Mouse (Mus musculus) heart, embryonic 14.5 days (tissue): Measurements from ENCODE around the gene Chd2. TPM values are rescaled to one million over a fixed set of nuclear protein-coding genes. Genes with fewer than 3 reads are reported as not detected.

Source experiments
- ATAC-seq: fragments of 200-750 bp; cut with Nextera tagmentation; 2 replicates; pipeline ENCODE4 v1.8.0; 2017; ENCODE audit warnings: low read depth, moderate TSS enrichment; ENCODE audit not compliant: insufficient number of reproducible peaks, insufficient read depth, low FRiP score
- H3K27ac ChIP-seq, 2 experiments: fragments of 200-500 bp in 1 of 2; fragments of 300-500 bp in 1 of 2; sonication (generic) in 1 of 2; replicated peaks in 1 of 2; 2 replicates each; pipeline ENCODE4 v1.5.1; 2012 to 2014; ENCODE audit warnings: low read depth in 2 of 2, low read length in 2 of 2, control low read depth in 1 of 2, mild to moderate bottlenecking in 1 of 2, mixed read lengths in 1 of 2; ENCODE audit not compliant: control insufficient read depth in 1 of 2, insufficient read depth in 1 of 2
- H3K27me3 ChIP-seq: fragments of 300-500 bp; sonication (generic); 2 replicates; pipeline ENCODE4 v1.6.1; 2014; ENCODE audit warnings: mild to moderate bottlenecking, low read length, control low read depth; ENCODE audit not compliant: control insufficient read depth, insufficient read depth
- H3K36me3 ChIP-seq: fragments of 300-500 bp; sonication (generic); 2 replicates; pipeline ENCODE4 v1.6.1; 2014; ENCODE audit warnings: mild to moderate bottlenecking, control low read depth, low read length, mixed read lengths; ENCODE audit not compliant: control insufficient read depth, insufficient read depth
- H3K4me1 ChIP-seq, 2 experiments: fragments of 200-500 bp in 1 of 2; fragments of 300-500 bp in 1 of 2; sonication (generic) in 1 of 2; 2 replicates each; pipeline ENCODE4 v1.6.1; 2012 to 2014; ENCODE audit warnings: low read length in 2 of 2, control low read depth in 1 of 2, mixed read lengths in 1 of 2; ENCODE audit not compliant: control insufficient read depth in 2 of 2, insufficient read depth in 2 of 2
- H3K4me2 ChIP-seq: fragments of 300-500 bp; sonication (generic); 2 replicates; pipeline ENCODE4 v1.6.1; 2014; ENCODE audit warnings: mild to moderate bottlenecking, low read length
- H3K4me3 ChIP-seq, 2 experiments: fragments of 200-500 bp in 1 of 2; fragments of 300-500 bp in 1 of 2; sonication (generic) in 1 of 2; 2 replicates each; pipeline ENCODE4 v1.5.1; 2012 to 2014; ENCODE audit warnings: low read length in 2 of 2, mild to moderate bottlenecking in 2 of 2, control low read depth in 1 of 2, low read depth in 1 of 2, moderate library complexity in 1 of 2; ENCODE audit not compliant: control insufficient read depth in 1 of 2, insufficient read depth in 1 of 2
- H3K9ac ChIP-seq: fragments of 300-500 bp; sonication (generic); 2 replicates; pipeline ENCODE4 v1.6.1; 2014; ENCODE audit warnings: mild to moderate bottlenecking, low read length
- H3K9me3 ChIP-seq: fragments of 300-500 bp; sonication (generic); 2 replicates; pipeline ENCODE4 v1.6.1; 2016; ENCODE audit warnings: low read length, control low read depth; ENCODE audit not compliant: control insufficient read depth
- WGBS: fragments of 180-500 bp; shearing (Covaris S2); extraction: QIAGEN DNeasy Blood & Tissue Kit; methylation state at CpG from one replicate; pipeline ENCODE4 v1.1.7; 2014; 5-methylcytosine and 5-hydroxymethylcytosine counted together
- polyA plus RNA-seq: library from polyadenylated mRNA; unstranded; fragments of >200 nt; fragmentation: Nextera tagmentation; extraction: Ambion mirVana; gene quantifications from 2 replicates; pipeline ENCODE4 v1.2.1, GENCODE M21; 2014

The Chd2 gene
- polyA plus RNA-seq, 1 experiment from 2014 or later = 46.9 TPM

DNA sequence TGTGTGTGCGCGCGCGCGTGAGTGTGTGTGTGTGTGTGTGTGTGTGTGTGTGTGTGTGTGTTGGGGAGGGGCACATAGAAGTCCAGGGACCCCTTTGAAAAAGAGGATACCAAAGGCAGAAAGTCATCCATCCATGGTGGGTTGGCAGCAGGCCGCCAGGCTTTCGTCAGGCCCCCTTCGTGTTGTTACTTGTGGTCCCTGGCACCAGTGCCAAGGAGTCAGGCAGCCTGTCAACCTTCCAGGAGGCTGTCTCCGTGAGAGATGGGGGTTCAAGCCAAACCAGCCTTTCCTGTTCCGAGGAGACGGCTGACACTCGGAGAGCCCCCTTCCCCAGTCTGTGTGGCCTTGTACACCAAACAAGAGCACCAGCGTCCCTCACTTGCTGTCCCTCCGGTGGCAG is 127.4 kb downstream of the Chd2 start:
- ATAC-seq = no peak
- no peak overlapping the region for H3K4me3 ChIP-seq
- H3K4me1 ChIP-seq = peaks cover 10 to 13% of the 10 kb centered on the region in 2 experiments
- no peaks in the 10 kb centered on the region for H3K9me3 ChIP-seq
- no peak overlapping the region for H3K9ac ChIP-seq
- H3K27ac ChIP-seq = no peak overlapping the region
- H3K27me3 ChIP-seq = no peaks in the 10 kb centered on the region
- peaks cover 19% of the 10 kb centered on the region for H3K36me3 ChIP-seq
- H3K4me2 ChIP-seq = no peak overlapping the region
- 93% methylated on average over 14 of the region's 14 CpGs for WGBS

DNA sequence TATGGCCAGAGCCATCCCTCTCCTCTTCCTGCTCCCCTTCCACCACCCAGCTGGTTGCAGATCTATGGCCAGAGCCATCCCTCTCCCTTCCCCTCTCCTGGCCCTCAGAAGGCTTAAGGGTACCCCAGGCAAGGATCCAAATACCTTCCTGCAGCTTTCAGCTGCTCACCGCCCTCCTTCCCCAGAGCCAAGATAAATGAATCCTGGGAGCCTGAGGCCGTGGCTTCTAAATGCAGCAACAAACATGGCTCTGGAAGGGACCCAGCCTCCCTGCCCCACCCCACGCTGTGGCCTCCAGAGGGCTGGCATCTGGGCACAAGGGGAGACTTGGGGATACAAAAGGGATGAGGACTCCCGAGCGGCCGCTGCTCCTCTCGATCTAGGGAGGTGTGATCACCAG is 129.2 kb downstream of the Chd2 start:
- peaks cover 10 to 13% of the 10 kb centered on the region in 2 experiments for H3K4me1 ChIP-seq
- H3K9me3 ChIP-seq = no peaks in the 10 kb centered on the region
- H3K4me3 ChIP-seq = no peak overlapping the region
- 54% methylated on average over 7 of the region's 7 CpGs for WGBS
- no peak overlapping the region for H3K4me2 ChIP-seq
- peaks cover 10% of the 10 kb centered on the region; the same call in 1 of the 2 replicates for H3K36me3 ChIP-seq
- peak overlapping the region in 1 of 2 experiments; percentile 28; a peak in 1 of 4 replicates for H3K27ac ChIP-seq
- no peak overlapping the region for H3K9ac ChIP-seq
- no peaks in the 10 kb centered on the region for H3K27me3 ChIP-seq
- 0 out of 2 replicates have a peak, but pooled peaks have one; percentile 29 for ATAC-seq

DNA sequence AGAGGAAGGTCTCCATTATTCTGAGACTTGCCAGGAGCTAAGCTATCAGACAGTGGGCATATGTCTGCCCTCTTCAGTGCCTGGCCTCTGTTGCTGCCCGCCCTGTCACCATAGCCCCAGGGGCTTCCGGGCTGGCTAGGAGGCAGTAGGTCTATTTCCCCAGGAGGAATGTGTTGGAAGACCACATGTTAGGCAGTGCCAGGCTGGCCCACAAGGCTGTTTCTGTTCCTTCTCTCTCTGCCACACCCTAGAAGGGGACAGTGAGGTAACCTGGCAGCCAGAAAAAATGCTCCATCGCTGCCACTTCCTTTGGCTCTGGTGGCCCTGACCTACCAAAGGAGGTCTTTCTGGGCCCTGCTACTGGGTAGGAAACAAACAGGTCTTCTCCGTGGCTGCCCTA is 129.6 kb downstream of the Chd2 start:
- Histone ChIP-seq H3K4me3 (no peak overlapping the region), H3K9me3 (no peaks in the 10 kb centered on the region), H3K36me3 (peaks cover 7% of the 10 kb centered on the region; the same call in 1 of the 2 replicates), H3K9ac (no peak overlapping the region), H3K27ac (peak overlapping the region in 1 of 2 experiments; percentile 28; a peak in 1 of 4 replicates), H3K4me2 (no peak overlapping the region), H3K4me1 (peaks cover 10 to 13% of the 10 kb centered on the region in 2 experiments), H3K27me3 (no peaks in the 10 kb centered on the region)
- no peak for ATAC-seq
- WGBS = 82% methylated on average over 4 of the region's 4 CpGs

DNA sequence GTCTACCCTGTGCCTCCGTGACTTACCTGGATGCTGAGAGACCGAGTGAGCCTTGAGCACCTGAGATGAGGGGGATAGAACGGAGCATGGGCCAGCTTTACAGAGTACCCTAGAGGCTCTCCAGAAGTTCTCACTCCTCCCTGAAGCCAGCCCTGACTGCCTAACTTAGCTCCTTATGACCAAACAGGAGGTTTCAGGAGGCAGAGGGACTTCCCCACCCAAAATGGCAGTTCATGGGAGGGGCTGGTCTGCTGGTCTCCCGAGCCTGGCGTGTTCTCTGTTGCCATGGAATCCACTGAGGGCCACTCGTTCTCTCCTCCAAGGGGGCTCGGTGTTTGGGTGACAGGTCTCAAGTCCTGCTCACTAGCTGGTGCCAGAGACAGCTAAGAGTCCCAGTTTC is 130.1 kb downstream of the Chd2 start:
- no peak overlapping the region for H3K9ac ChIP-seq
- no peak overlapping the region for H3K27ac ChIP-seq
- peaks cover 7% of the 10 kb centered on the region; the same call in 1 of the 2 replicates for H3K36me3 ChIP-seq
- ATAC-seq = no peak
- H3K4me1 ChIP-seq = peaks cover 10 to 13% of the 10 kb centered on the region in 2 experiments
- no peaks in the 10 kb centered on the region for H3K9me3 ChIP-seq
- no peak overlapping the region for H3K4me3 ChIP-seq
- H3K4me2 ChIP-seq = no peak overlapping the region
- H3K27me3 ChIP-seq = no peaks in the 10 kb centered on the region
- WGBS = 64% methylated on average over 7 of the region's 7 CpGs

DNA sequence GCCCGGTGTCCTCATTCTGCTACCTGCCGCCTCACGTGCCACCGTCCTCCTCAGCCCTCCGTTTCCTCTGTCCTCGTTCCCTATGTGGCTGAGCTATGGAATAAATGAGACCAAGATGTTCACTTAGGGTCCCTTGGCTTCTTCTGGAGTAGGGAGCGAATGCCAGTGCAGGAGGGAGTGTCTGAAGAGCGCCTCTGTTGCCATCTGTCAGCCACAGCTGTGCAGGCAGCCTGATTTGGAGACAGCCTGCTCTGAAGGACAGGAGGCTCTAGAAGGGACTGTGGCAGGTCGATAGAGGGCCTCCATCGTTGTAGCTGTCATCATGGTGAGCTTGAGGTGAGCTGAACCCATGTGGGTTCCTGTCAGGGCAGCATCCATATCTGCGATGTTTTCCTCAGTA is 136.1 kb downstream of the Chd2 start:
- ATAC-seq = no peak
- no peak overlapping the region for H3K4me2 ChIP-seq
- no peak overlapping the region for H3K9ac ChIP-seq
- peaks cover 11% of the 10 kb centered on the region for H3K27me3 ChIP-seq
- H3K4me1 ChIP-seq = no peaks in the 10 kb centered on the region; a peak in 1 of 4 replicates
- H3K27ac ChIP-seq = no peak overlapping the region
- peaks cover 7% of the 10 kb centered on the region; the same call in 1 of the 2 replicates for H3K36me3 ChIP-seq
- no peak overlapping the region for H3K4me3 ChIP-seq
- no peaks in the 10 kb centered on the region for H3K9me3 ChIP-seq
- WGBS = 80% methylated on average over 11 of the region's 11 CpGs

DNA sequence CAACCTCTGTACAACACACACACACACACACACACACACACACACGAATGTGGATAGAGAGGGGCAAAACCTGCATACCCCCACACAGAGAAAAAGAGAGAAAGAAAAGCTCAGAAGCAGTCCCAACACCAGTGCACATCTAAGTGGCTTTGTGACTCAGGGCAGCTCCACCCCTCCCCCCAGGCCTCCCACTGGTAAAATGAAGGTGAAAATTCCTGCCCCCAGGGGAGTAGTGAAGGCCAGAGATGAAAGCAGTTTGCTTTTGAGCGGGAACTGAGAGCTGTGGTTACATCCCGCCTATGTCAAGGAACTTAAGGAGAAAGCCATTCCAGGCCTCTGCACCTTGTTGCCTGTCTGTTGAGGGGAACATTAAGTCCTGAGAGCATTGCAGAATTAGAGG is 138.1 kb downstream of the Chd2 start:
- H3K27me3 ChIP-seq = peaks cover 25% of the 10 kb centered on the region
- no peaks in the 10 kb centered on the region for H3K9me3 ChIP-seq
- no peak for ATAC-seq
- H3K4me1 ChIP-seq = peaks cover 13 to 16% of the 10 kb centered on the region in 2 experiments
- no peak overlapping the region for H3K9ac ChIP-seq
- no peak overlapping the region for H3K27ac ChIP-seq
- H3K4me2 ChIP-seq = no peak overlapping the region
- H3K36me3 ChIP-seq = no peaks in the 10 kb centered on the region
- WGBS = 32% methylated on average over 3 of the region's 3 CpGs
- no peak overlapping the region for H3K4me3 ChIP-seq

DNA sequence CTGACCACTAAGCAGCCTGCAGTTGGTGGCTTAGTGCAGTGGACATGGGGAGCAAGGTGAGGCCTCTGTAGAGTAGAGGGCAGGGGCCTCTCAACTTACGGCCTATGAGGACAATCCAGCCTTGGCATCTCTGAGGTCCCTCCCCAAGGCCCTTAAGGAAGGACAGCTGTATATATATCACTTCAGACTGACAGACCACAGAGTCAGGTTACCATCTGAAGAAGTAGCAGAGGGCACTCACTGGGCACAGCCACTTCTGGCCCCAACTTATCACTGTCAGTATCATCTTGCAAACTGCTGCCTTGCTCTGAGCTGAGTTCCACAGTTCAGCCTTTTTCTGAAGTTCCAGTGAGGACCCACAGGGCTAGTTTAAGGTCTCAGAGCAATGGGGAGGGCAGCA is 139.0 kb downstream of the Chd2 start:
- no peak overlapping the region for H3K4me2 ChIP-seq
- H3K27me3 ChIP-seq = peaks cover 33% of the 10 kb centered on the region
- WGBS = 81% methylated on average over 1 of the region's 1 CpGs
- H3K27ac ChIP-seq = no peak overlapping the region
- H3K4me3 ChIP-seq = no peak overlapping the region
- no peaks in the 10 kb centered on the region for H3K9me3 ChIP-seq
- peaks cover 18 to 20% of the 10 kb centered on the region in 2 experiments for H3K4me1 ChIP-seq
- ATAC-seq = no peak
- no peaks in the 10 kb centered on the region for H3K36me3 ChIP-seq
- no peak overlapping the region for H3K9ac ChIP-seq

DNA sequence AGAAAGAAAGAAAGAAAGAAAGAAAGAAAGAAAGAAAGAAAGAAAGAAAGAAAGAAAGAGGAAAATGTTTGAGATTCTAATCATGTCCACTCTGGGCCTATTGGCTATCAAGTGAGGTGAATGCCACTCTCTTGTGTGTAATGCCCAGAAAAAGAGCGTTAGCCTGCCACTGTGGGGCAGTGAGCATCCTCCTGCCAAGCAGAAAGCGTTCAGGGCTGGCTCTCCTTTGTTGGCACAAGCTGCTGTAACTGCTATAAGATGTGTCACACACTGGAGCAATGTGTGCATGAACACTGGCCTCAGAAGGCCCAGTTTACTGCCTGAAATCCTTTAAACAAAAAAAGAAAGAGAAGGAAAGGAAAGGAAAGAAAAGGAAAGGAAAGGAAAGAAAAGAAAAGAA is 139.5 kb downstream of the Chd2 start:
- no peak overlapping the region for H3K4me3 ChIP-seq
- peaks cover 38% of the 10 kb centered on the region for H3K27me3 ChIP-seq
- no peaks in the 10 kb centered on the region for H3K9me3 ChIP-seq
- H3K9ac ChIP-seq = no peak overlapping the region
- peaks cover 18 to 20% of the 10 kb centered on the region in 2 experiments for H3K4me1 ChIP-seq
- no peak for ATAC-seq
- H3K36me3 ChIP-seq = no peaks in the 10 kb centered on the region
- WGBS = 71% methylated on average over 2 of the region's 2 CpGs
- H3K27ac ChIP-seq = no peak overlapping the region
- H3K4me2 ChIP-seq = no peak overlapping the region
